Mouse (Mus musculus) olfactory bulb, adult 2 months (tissue): ENCODE results near the gene Mon1a.

Experiments used
- CTCF ChIP-seq: fragments of 200-500 bp; IDR thresholded peaks from 2 replicates; pipeline ENCODE4 v1.5.1; 2012; ENCODE audit warnings: low read depth, mild to moderate bottlenecking, low read length, moderate library complexity; ENCODE audit not compliant: insufficient read depth
- POLR2A ChIP-seq: fragments of 200-500 bp; IDR thresholded peaks from 2 replicates; pipeline ENCODE4 v1.6.1; 2012; ENCODE audit warnings: mild to moderate bottlenecking, low read depth, low read length, moderate library complexity; ENCODE audit not compliant: insufficient read depth

DNA sequence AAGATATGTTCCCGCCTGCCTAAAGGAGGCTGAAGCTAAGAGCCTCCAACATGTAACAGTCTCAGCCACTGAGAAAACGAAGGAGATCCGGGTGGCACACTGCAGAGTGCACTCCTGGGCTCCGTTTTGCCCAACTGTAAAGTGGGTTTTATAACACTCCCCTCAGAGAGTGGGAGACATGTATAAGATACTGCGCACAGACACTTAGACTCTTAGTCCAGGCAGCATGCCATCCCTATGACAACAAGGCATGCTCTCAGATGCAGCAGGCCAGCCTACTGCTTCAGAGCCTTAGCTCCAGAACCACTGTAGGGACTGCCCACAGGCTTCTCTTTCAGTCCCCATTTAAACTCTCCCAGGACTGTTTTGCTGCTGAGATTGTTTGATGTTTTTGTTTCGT, 30.9 kb downstream of the Mon1a start:
- TF ChIP-seq CTCF: no peak
- TF ChIP-seq POLR2A: no peak
